Mouse (Mus musculus) MEL (cell line): Measurements from ENCODE around the gene Zbed3. TPM values are rescaled to one million over a fixed set of nuclear protein-coding genes. Genes with fewer than 3 reads are reported as not detected.

Source experiments
- DNase-seq: peaks from one replicate; pipeline ENCODE4 v3.0.0; 2011; ENCODE audit warnings: low read depth, low spot score
- H3K27ac ChIP-seq: 2 replicates; pipeline ENCODE4 v1.5.1; 2012; ENCODE audit warnings: low read depth, mild to moderate bottlenecking, control low read depth, low read length, moderate library complexity; ENCODE audit not compliant: control insufficient read depth
- H3K27me3 ChIP-seq, 2 experiments: fragments of 150-350 bp in 1 of 2; sonication (generic) in 1 of 2; 2 replicates each; pipeline ENCODE4 v1.6.1; 2012; ENCODE audit warnings: low read length in 2 of 2, mild to moderate bottlenecking in 2 of 2, improper control_type of control experiment in 1 of 2, moderate library complexity in 1 of 2; ENCODE audit not compliant: insufficient read depth in 2 of 2, control insufficient read depth in 1 of 2
- H3K36me3 ChIP-seq, 2 experiments: 2 replicates each; pipeline ENCODE4 v1.6.1; 2012 to 2014; ENCODE audit warnings: low read length in 2 of 2, improper control_type of control experiment in 1 of 2, inconsistent platforms in 1 of 2, mild to moderate bottlenecking in 1 of 2; ENCODE audit not compliant: insufficient read depth in 2 of 2, control insufficient read depth in 1 of 2
- H3K4me1 ChIP-seq, 2 experiments: fragments of 150-350 bp in 1 of 2; sonication (generic) in 1 of 2; 2 replicates each; pipeline ENCODE4 v1.6.1; 2012; ENCODE audit warnings: low read length in 2 of 2, improper control_type of control experiment in 1 of 2, mild to moderate bottlenecking in 1 of 2; ENCODE audit not compliant: insufficient read depth in 2 of 2, control insufficient read depth in 1 of 2
- H3K4me3 ChIP-seq, 2 experiments: fragments of 150-350 bp in 1 of 2; sonication (generic) in 1 of 2; 2 replicates each; pipeline ENCODE4 v1.5.1; 2012; ENCODE audit warnings: low read depth in 2 of 2, low read length in 2 of 2, mild to moderate bottlenecking in 2 of 2, moderate library complexity in 2 of 2, control low read depth in 1 of 2, improper control_type of control experiment in 1 of 2; ENCODE audit not compliant: control insufficient read depth in 1 of 2, insufficient read depth in 1 of 2
- H3K79me2 ChIP-seq: 2 replicates; pipeline ENCODE4 v1.6.1; 2012; ENCODE audit warnings: mild to moderate bottlenecking, low read length, moderate library complexity; ENCODE audit not compliant: control insufficient read depth, poor library complexity, insufficient read depth
- H3K9ac ChIP-seq: 2 replicates; pipeline ENCODE4 v1.6.1; 2012; ENCODE audit warnings: low read depth, mild to moderate bottlenecking, control low read depth, low read length, moderate library complexity; ENCODE audit not compliant: control insufficient read depth, poor library complexity, severe bottlenecking
- H3K9me3 ChIP-seq: fragments of 150-350 bp; sonication (generic); replicated peaks from 2 replicates; pipeline ENCODE4 v1.6.1; 2012; ENCODE audit warnings: mild to moderate bottlenecking, low read length, improper control_type of control experiment, moderate library complexity; ENCODE audit not compliant: insufficient read depth
- BHLHE40 ChIP-seq: IDR thresholded peaks from 2 replicates; pipeline ENCODE4 v1.6.1; 2012; ENCODE audit warnings: low read depth, mild to moderate bottlenecking, inconsistent platforms, low read length, improper control_type of control experiment, borderline replicate concordance
- CHD1 ChIP-seq: IDR thresholded peaks from 2 replicates; pipeline ENCODE4 v1.6.1; 2012; ENCODE audit warnings: low read depth, mild to moderate bottlenecking, inconsistent platforms, low read length, improper control_type of control experiment
- CHD2 ChIP-seq: IDR thresholded peaks from 2 replicates; pipeline ENCODE4 v1.6.1; 2011; ENCODE audit warnings: low read length, improper control_type of control experiment
- CTCF ChIP-seq, 3 experiments: IDR thresholded peaks in 2 of 3; conservative IDR thresholded peaks in 1 of 3; 2 replicates each; pipeline ENCODE4 v1.5.1; 2011 to 2012; ENCODE audit warnings: low read length in 3 of 3, low read depth in 2 of 3, mild to moderate bottlenecking in 2 of 3, improper control_type of control experiment in 1 of 3, inconsistent platforms in 1 of 3, mixed read lengths in 1 of 3, moderate library complexity in 1 of 3; ENCODE audit not compliant: control insufficient read depth in 1 of 3, insufficient read depth in 1 of 3, poor library complexity in 1 of 3, severe bottlenecking in 1 of 3
- E2F4 ChIP-seq: IDR thresholded peaks from 2 replicates; pipeline ENCODE4 v1.6.1; 2011; ENCODE audit warnings: low read depth, low read length, improper control_type of control experiment, borderline replicate concordance
- ELF1 ChIP-seq: IDR thresholded peaks from 2 replicates; pipeline ENCODE4 v1.6.1; 2014; ENCODE audit warnings: low read depth, mild to moderate bottlenecking, inconsistent platforms, low read length, improper control_type of control experiment, moderate library complexity
- EP300 ChIP-seq, 2 experiments: IDR thresholded peaks; 2 replicates each; pipeline ENCODE4 v1.6.1; 2011; ENCODE audit warnings: improper control_type of control experiment in 2 of 2, low read length in 2 of 2, low read depth in 1 of 2, mild to moderate bottlenecking in 1 of 2
- ETS1 ChIP-seq: IDR thresholded peaks from 2 replicates; pipeline ENCODE4 v1.6.1; 2012; ENCODE audit warnings: low read depth, mild to moderate bottlenecking, inconsistent platforms, low read length, improper control_type of control experiment, moderate library complexity
- GABPA ChIP-seq: IDR thresholded peaks from 2 replicates; pipeline ENCODE4 v1.6.1; 2012; ENCODE audit warnings: low read depth, mild to moderate bottlenecking, inconsistent platforms, low read length, improper control_type of control experiment, moderate library complexity
- HCFC1 ChIP-seq: IDR thresholded peaks from 2 replicates; pipeline ENCODE4 v1.6.1; 2012; ENCODE audit warnings: low read depth, mild to moderate bottlenecking, inconsistent platforms, low read length, improper control_type of control experiment, moderate library complexity
- JUND ChIP-seq: IDR thresholded peaks from 2 replicates; pipeline ENCODE4 v1.6.1; 2011; ENCODE audit warnings: low read depth, mild to moderate bottlenecking, improper control_type of control experiment, low read length
- MAFK ChIP-seq: IDR thresholded peaks from 2 replicates; pipeline ENCODE4 v1.6.1; 2011; ENCODE audit warnings: low read depth, mild to moderate bottlenecking, low read length, improper control_type of control experiment, borderline replicate concordance
- MAX ChIP-seq: IDR thresholded peaks from 2 replicates; pipeline ENCODE4 v1.6.1; 2011; ENCODE audit warnings: low read length, improper control_type of control experiment
- MAZ ChIP-seq: IDR thresholded peaks from 2 replicates; pipeline ENCODE4 v1.6.1; 2012; ENCODE audit warnings: low read depth, mild to moderate bottlenecking, inconsistent platforms, low read length, improper control_type of control experiment
- MXI1 ChIP-seq: IDR thresholded peaks from 2 replicates; pipeline ENCODE4 v1.6.1; 2011; ENCODE audit warnings: mild to moderate bottlenecking, low read depth, low read length, improper control_type of control experiment
- MYB ChIP-seq: IDR thresholded peaks from 2 replicates; pipeline ENCODE4 v1.6.1; 2011; ENCODE audit warnings: mild to moderate bottlenecking, low read depth, low read length, improper control_type of control experiment
- NRF1 ChIP-seq: IDR thresholded peaks from 2 replicates; pipeline ENCODE4 v1.6.1; 2014; ENCODE audit warnings: low read depth, mild to moderate bottlenecking, inconsistent platforms, low read length, improper control_type of control experiment, moderate library complexity; ENCODE audit not compliant: poor library complexity, insufficient read depth, severe bottlenecking
- POLR2A ChIP-seq, 2 experiments: IDR thresholded peaks; 2 replicates each; pipeline ENCODE4 v1.6.1; 2011 to 2012; ENCODE audit warnings: low read length in 2 of 2, mild to moderate bottlenecking in 2 of 2, control low read depth in 1 of 2, improper control_type of control experiment in 1 of 2, low read depth in 1 of 2, moderate library complexity in 1 of 2; ENCODE audit not compliant: control insufficient read depth in 1 of 2, insufficient read depth in 1 of 2, poor library complexity in 1 of 2
- POLR2AphosphoS2 ChIP-seq: IDR thresholded peaks from 2 replicates; pipeline ENCODE4 v1.6.1; 2011; ENCODE audit warnings: low read length, improper control_type of control experiment
- POLR2AphosphoS5 ChIP-seq: IDR thresholded peaks from 2 replicates; pipeline ENCODE4 v1.6.1; 2012; ENCODE audit warnings: low read depth, borderline replicate concordance, mild to moderate bottlenecking, inconsistent platforms, low read length, moderate library complexity, mixed read lengths
- RAD21 ChIP-seq: IDR thresholded peaks from 2 replicates; pipeline ENCODE4 v1.6.1; 2011; ENCODE audit warnings: mild to moderate bottlenecking, low read depth, low read length, improper control_type of control experiment
- RCOR1 ChIP-seq: IDR thresholded peaks from 2 replicates; pipeline ENCODE4 v1.6.1; 2012; ENCODE audit warnings: low read depth, mild to moderate bottlenecking, inconsistent platforms, low read length, improper control_type of control experiment
- SMC3 ChIP-seq: IDR thresholded peaks from 2 replicates; pipeline ENCODE4 v1.6.1; 2011; ENCODE audit warnings: low read depth, low read length, improper control_type of control experiment
- TBP ChIP-seq: IDR thresholded peaks from 2 replicates; pipeline ENCODE4 v1.8.0; 2011; ENCODE audit warnings: low read depth, low read length, improper control_type of control experiment
- TCF12 ChIP-seq: IDR thresholded peaks from 2 replicates; pipeline ENCODE4 v1.6.1; 2014; ENCODE audit warnings: low read depth, mild to moderate bottlenecking, inconsistent platforms, low read length, improper control_type of control experiment, moderate library complexity
- ZC3H11A ChIP-seq: IDR thresholded peaks from 2 replicates; pipeline ENCODE4 v1.6.1; 2012; ENCODE audit warnings: low read depth, mild to moderate bottlenecking, inconsistent platforms, low read length, improper control_type of control experiment
- ZKSCAN1 ChIP-seq: IDR thresholded peaks from 2 replicates; pipeline ENCODE4 v1.6.1; 2012; ENCODE audit warnings: low read depth, mild to moderate bottlenecking, inconsistent platforms, low read length, improper control_type of control experiment, moderate library complexity
- ZNF384 ChIP-seq: IDR thresholded peaks from 2 replicates; pipeline ENCODE4 v1.6.1; 2012; ENCODE audit warnings: low read depth, mild to moderate bottlenecking, inconsistent platforms, low read length, improper control_type of control experiment
- polyA plus RNA-seq, 2 experiments: library from polyadenylated mRNA; stranded (reverse) in 1 of 2; unstranded in 1 of 2; fragments of >175 nt in 1 of 2; fragments of >200 nt in 1 of 2; gene quantifications; 2 replicates each; pipeline versions ENCODE4 v1.2.1 to v1.2.4; 2012; ENCODE audit warnings: low replicate concordance in 2 of 2, low read depth in 1 of 2; ENCODE audit not compliant: insufficient read length in 2 of 2, insufficient read depth in 1 of 2, missing spikeins in 1 of 2
- total RNA-seq: library from RNA; depleted of rRNA; stranded (reverse); fragments of 300-350 nt; gene quantifications from 2 replicates; pipeline ENCODE4 v1.2.3, GENCODE M21; 2012

The Zbed3 gene
- total and polyA plus RNA-seq, 3 experiments: not detected

DNA sequence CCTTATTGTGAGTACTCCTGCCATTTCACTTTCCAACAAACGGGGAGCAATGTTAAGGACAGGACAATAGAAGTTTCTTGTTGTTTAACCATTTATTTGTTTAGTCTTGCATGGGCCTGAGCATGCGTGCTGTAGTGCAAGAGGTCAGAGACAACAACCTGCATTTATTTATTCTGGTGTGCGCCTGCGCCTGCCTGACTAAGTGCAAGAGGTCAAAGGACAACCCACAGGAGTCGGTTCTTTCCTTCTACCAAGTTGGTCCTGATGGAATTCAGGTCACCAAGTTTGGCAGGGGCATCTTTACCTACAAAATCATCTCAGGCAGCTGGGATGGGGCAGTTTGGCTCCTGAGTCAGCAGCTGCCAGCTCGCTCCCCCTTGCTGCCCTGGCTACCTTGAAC, 22.5 kb downstream of the Zbed3 start:
- Histone ChIP-seq H3K9ac (no peak overlapping the region), H3K79me2 (no peaks in the 10 kb centered on the region), H3K4me3 (no peak overlapping the region), H3K9me3 (no peaks in the 10 kb centered on the region), H3K36me3 (0 out of 4 replicates have a peak, but pooled peaks cover 0 to 2% of the 10 kb centered on the region in 2 experiments), H3K4me1 (no peaks in the 10 kb centered on the region), H3K27me3 (no peaks in the 10 kb centered on the region)
- DNase-seq: no peak
- no peak for TF ChIP-seq POLR2AphosphoS2
- TF ChIP-seq HCFC1: no peak
- no peak for TF ChIP-seq ZKSCAN1
- no peak for TF ChIP-seq MAFK
- TF ChIP-seq ETS1: no peak
- no peak for TF ChIP-seq SMC3
- no peak for TF ChIP-seq JUND
- no peak for TF ChIP-seq RAD21
- TF ChIP-seq TBP: no peak
- TF ChIP-seq MYB: no peak
- no peak for TF ChIP-seq MAX
- no peak for TF ChIP-seq GABPA
- TF ChIP-seq POLR2AphosphoS5: no peak
- no peak for TF ChIP-seq ELF1
- no peak for TF ChIP-seq CHD1
- TF ChIP-seq, all 39 proteins: peak for 0
- H3K27ac ChIP-seq: no peak overlapping the region

GRCm38 (mm10) chr13:95347018-95347696, 23.7 kb downstream of the Zbed3 start:
- no peaks in the 10 kb centered on the region for H3K79me2 ChIP-seq
- H3K4me1 ChIP-seq: no peaks in the 10 kb centered on the region
- no peaks in the 10 kb centered on the region for H3K9me3 ChIP-seq
- peaks cover 0 to 7% of the 10 kb centered on the region in 2 experiments; a peak in 2 of 4 replicates for H3K36me3 ChIP-seq
- no peak overlapping the region for H3K27ac ChIP-seq
- H3K4me3 ChIP-seq: no peak overlapping the region
- peak; percentile 83 to 89 (median 84) for TF ChIP-seq CTCF (IDR thresholded peaks at IDR 0.05 in 2 of 3, conservative IDR thresholded peaks at IDR 0.05 in 1 of 3; ENCODE audit: control insufficient read depth in 1 of 3, insufficient read depth in 1 of 3, low read depth in 2 of 3, low read length in 3 of 3, poor library complexity in 1 of 3, severe bottlenecking in 1 of 3)
- peak; percentile 82 for TF ChIP-seq SMC3
- no peak for TF ChIP-seq E2F4
- TF ChIP-seq ZNF384: no peak
- TF ChIP-seq BHLHE40: 0 out of 2 replicates have a peak, but pooled peaks have one; percentile 36
- TF ChIP-seq ELF1: no peak
- no peak for TF ChIP-seq MYB
- no peak for TF ChIP-seq MXI1
- TF ChIP-seq MAZ: no peak
- no peak for TF ChIP-seq TCF12
- TF ChIP-seq EP300 (IDR thresholded peaks at IDR 0.05; ENCODE audit: low read depth in 1 of 2, low read length in 2 of 2): no peak
- peak; percentile 61 for TF ChIP-seq ZC3H11A
- no peak for TF ChIP-seq CHD2
- no peak for TF ChIP-seq NRF1
- TF ChIP-seq MAFK: no peak
- no peak for TF ChIP-seq POLR2AphosphoS2
- no peak for TF ChIP-seq ETS1
- no peak for TF ChIP-seq RCOR1
- no peak for TF ChIP-seq POLR2A (IDR thresholded peaks at IDR 0.05; ENCODE audit: control insufficient read depth in 1 of 2, insufficient read depth in 1 of 2, low read depth in 1 of 2, low read length in 2 of 2, poor library complexity in 1 of 2)
- TF ChIP-seq HCFC1: no peak
- peak; percentile 66 for TF ChIP-seq RAD21
- H3K27me3 ChIP-seq: no peaks in the 10 kb centered on the region
- no peak overlapping the region for H3K9ac ChIP-seq
- peak; percentile 74 for DNase-seq
